Mouse (Mus musculus) cortical plate, adult 2 months (tissue): ENCODE data around the gene Cacna1c.

ENCODE experiments used
- CTCF ChIP-seq: fragments of 200-500 bp; IDR thresholded peaks from 2 replicates; pipeline ENCODE4 v1.5.1; 2011; ENCODE audit warnings: mild to moderate bottlenecking, control low read depth, low read length; ENCODE audit not compliant: insufficient read depth; ENCODE audit errors: extremely low read depth
- POLR2A ChIP-seq: fragments of 200-500 bp; IDR thresholded peaks from 2 replicates; pipeline ENCODE4 v1.6.1; 2011; ENCODE audit warnings: mild to moderate bottlenecking, low read length, control low read depth; ENCODE audit not compliant: insufficient read depth; ENCODE audit errors: extremely low read depth

DNA sequence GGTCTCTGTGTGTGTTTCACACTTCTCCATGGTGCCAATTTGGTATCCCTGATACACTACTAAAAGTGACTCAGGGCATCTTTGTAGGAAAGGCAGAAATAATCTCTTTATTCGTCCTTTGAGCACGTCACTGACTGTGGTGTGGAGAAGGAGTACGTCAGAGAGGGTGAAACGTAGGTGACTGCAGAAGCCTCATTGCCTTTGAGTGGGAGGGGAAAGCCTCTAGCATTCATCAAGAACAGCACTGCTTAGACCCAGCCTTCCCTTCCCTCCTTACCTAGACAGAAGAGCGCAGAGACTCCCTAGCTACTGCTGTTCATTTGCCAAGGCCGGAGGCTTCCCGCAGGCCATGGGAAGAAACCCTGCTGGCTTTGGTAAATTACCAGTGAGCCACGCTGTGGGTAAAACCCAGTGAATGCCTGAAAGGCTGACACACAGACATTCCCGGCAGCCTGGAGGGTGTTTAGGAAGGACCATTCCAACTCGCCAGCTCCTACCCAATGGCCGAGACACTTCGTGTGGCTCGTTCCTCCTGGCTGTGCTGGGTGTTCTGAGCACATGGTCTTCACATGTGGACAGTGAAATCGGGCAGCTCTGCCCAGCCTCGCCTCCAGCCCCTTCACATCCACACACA lies 23.1 kb upstream of the Cacna1c start:
- no peak for TF ChIP-seq POLR2A
- TF ChIP-seq CTCF = no peak
